Mouse (Mus musculus): ENCODE measurements around the gene Capza2.

DNA sequence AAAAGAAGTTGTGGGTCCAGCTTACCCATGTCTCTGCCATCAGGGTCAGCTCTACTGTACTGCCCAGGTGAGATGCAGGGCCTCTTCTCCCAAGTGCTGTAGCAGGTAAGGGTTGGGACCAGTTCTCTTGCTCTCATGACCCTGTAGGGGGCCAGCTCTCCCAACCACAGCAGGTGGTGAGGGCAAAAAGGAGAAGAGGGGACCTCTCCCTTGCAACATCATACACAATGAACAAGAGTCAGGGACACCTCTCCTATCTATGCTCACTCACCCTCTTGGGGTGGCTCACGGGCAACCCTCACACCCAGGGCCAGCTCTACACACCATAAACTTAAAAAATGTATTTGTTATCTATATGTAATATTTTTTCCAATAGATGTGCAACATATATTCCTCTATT is 29.1 kb upstream of the Capza2 start:
- TF ChIP-seq POLR2A (IDR thresholded peaks at IDR 0.05; ENCODE audit: insufficient read depth, low read depth, low read length) = no peak
- no peak for TF ChIP-seq CTCF (IDR thresholded peaks at IDR 0.05; ENCODE audit: insufficient read depth, low read depth, low read length)

Data from olfactory bulb, adult 2 months (tissue).